Mouse (Mus musculus): ENCODE measurements around the gene Snap23.

DNA sequence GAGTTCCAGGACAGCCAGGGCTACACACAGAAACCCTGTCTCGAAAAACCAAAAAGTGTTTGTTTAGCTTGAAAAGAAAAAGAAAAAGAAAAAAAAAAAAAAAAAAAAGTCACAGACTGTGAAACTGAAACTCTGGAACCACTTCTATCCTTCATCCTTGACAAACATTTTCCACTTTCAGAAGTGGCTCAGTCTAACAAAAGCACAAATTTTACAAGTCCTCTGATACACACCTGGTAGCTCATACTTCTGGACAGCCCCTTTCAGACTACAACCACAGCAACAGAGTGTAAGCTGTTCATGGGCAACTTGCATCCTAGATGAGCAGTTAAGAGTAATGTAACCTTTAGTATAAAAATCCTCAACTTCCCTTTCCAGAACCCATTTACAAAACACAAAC lies 5.9 kb upstream of the Snap23 start:
- no peak for TF ChIP-seq TAL1 (IDR thresholded peaks at IDR 0.05; ENCODE audit: low read length)
- no peak for TF ChIP-seq GATA1 (IDR thresholded peaks at IDR 0.05; ENCODE audit: low read length)

All from erythroblast, embryonic 14.5 days (primary cell).